Mouse (Mus musculus): ENCODE data around the gene Ccdc24.

- TF ChIP-seq POLR2A (IDR thresholded peaks at IDR 0.05; ENCODE audit: extremely low read depth, insufficient read depth, low read length) (no peak), CTCF (IDR thresholded peaks at IDR 0.05; ENCODE audit: low read depth, low read length) (no peak)
These were observed 40.9 kb downstream of the Ccdc24 start for GRCm38 (mm10) chr4:117831499-117831898.
